Mouse (Mus musculus) retina, embryonic 14.5 days (tissue): ENCODE results near the gene Sh2b3.
"Not testable (repeated sequence)": the region's sequence is repeated elsewhere in the genome, so short reads cannot be mapped to it uniquely, and the experiment has no call there.

Experiments used
- DNase-seq: peaks from one replicate; pipeline ENCODE4 v3.0.0-alpha.2; 2015; ENCODE audit warnings: low spot score

Sh2b3 gene

GRCm38 (mm10) chr5:121837441-121838340 is at the start of gene Sh2b3:
Gene Sh2b3, minus strand, starts transcription at chr5:121837646.
- no peak for DNase-seq

- DNase-seq, result no peak
Observed at GRCm38 (mm10) chr5:121883356-121883755, 45.9 kb upstream of the Sh2b3 start.

GRCm38 (mm10) chr5:121879211-121879610 is 41.8 kb upstream of the Sh2b3 start:
- DNase-seq, result peak; percentile 56

DNA sequence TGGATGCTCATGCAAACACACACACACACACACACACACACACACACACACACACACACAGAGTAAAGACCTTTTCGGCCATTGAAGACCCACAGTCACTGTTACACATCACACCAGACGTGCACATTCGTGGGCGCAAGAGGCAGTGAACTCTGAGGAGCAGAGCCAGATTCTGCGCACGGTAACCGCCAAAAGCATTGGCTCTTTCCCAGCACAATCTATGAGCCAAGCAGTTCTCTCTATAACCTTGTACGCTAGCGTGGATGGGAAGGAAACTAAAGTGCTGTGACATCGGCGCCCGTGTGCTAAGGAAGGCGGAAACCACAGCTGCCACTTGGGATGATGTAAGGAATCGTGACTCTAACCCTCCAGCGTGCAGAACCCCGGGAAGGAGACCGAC is 41.3 kb upstream of the Sh2b3 start:
- no peak for DNase-seq

- DNase-seq, result no peak
Observed at GRCm38 (mm10) chr5:121876901-121877300, 39.5 kb upstream of the Sh2b3 start.

GRCm38 (mm10) chr5:121875041-121875440 is 37.6 kb upstream of the Sh2b3 start:
- no peak for DNase-seq

- peak; percentile 94 for DNase-seq
Observed at GRCm38 (mm10) chr5:121872158-121872557, 34.7 kb upstream of the Sh2b3 start.

DNA sequence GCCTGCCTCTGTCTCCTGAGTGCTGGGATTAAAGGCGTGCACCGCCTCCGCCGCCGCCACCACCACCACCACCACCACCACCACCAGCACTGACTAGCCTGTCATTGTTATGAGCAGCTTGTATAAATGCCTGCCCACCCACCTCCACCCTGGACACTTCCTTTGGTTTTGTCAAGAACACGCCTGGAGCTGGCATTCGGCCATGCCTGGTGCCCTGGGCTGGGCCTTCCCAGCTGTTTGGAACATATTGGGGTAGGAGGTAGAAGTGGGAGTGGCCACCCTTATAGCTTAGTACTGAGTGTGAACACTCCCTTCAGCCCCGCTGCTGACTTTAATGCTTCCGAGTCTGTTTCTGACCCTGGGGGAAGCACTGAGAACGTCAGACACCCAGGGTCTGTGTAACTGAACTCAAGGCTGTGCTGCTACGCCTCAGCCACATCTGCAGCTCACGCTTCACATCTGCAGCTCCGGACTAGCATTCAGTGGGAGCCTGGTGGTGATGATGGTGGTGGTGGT is 34.1 kb upstream of the Sh2b3 start:
- no peak for DNase-seq

GRCm38 (mm10) chr5:121870832-121871231 is 33.4 kb upstream of the Sh2b3 start:
- DNase-seq, result no peak

DNA sequence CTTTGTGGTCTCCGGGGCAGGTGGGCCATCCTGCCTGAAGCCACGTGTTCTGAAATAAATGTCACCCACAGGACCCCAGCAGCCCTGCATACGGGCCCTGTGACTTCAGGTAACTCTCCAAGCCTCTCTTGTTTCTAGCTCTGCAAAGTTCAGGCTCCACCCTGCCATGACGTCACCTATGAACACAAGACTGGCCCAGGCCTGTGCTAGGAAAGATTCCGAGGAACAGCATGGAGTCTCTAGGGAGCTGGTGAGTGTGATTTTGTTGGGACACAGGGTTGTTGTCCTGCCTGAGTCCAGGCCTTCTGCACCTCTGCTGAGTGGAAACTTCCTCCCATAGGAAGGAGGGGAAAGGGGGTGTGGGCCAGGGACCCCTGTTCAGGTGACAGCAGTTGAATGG is 30.5 kb upstream of the Sh2b3 start:
- no peak for DNase-seq

GRCm38 (mm10) chr5:121864330-121864729 is 26.9 kb upstream of the Sh2b3 start:
- DNase-seq, result no peak

DNA sequence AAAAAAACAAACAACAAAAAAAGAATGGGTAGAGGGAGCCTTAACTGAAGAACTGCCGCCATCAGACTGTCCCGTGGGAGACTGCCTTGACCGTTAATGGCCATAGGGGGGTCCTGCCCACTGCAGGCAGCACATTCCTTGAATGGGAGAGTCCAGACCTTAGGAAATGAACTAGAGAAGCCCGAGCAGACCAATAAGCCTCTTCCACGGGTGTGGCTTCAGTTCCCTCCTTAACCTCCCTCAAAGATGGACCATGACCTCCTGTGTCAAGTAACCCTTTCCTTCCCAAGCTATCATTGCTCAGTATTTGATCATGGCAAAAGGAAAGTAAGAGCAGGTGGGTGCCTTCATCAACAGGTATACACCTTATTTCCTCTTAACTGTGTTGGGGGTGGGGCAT is 24.5 kb upstream of the Sh2b3 start:
- DNase-seq, result no peak

- no peak for DNase-seq
Observed at GRCm38 (mm10) chr5:121858427-121858826, 21.0 kb upstream of the Sh2b3 start.

GRCm38 (mm10) chr5:121856740-121857139 is 19.3 kb upstream of the Sh2b3 start:
- no peak for DNase-seq

- no peak for DNase-seq
Observed at GRCm38 (mm10) chr5:121854768-121855167, 17.3 kb upstream of the Sh2b3 start.

- no peak for DNase-seq
Observed at GRCm38 (mm10) chr5:121853368-121854051, 16.1 kb upstream of the Sh2b3 start.

- no peak for DNase-seq
Observed at GRCm38 (mm10) chr5:121849478-121850349, 12.3 kb upstream of the Sh2b3 start.

DNA sequence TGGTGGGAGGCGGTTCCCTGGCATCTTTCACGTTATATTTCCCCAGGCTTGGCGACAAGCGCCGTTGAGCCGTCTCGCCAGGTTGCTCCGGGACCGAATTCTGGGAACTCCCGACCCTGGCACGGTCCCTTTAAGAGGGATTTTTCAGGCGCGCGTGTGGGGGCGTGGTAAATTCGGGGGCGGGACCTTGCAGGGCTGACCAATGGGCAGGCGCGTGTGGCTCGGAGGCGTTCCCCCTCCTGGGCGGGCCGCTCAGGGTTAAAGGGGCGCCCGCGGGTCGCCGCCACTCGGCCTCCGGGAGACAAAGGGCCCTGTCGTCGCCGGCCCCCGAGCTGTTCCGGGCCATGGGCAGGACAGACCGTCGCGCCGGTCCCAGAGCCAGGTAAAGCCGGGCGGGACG is 11.3 kb upstream of the Sh2b3 start, which contains the start of gene Pheta1:
Gene Pheta1 (plus strand): TSS at position 242 of the 400 bp plus-strand sequence.
- DNase-seq, result peak; percentile 96

GRCm38 (mm10) chr5:121848035-121848519 is 10.6 kb upstream of the Sh2b3 start:
- peak; percentile 64 for DNase-seq

DNA sequence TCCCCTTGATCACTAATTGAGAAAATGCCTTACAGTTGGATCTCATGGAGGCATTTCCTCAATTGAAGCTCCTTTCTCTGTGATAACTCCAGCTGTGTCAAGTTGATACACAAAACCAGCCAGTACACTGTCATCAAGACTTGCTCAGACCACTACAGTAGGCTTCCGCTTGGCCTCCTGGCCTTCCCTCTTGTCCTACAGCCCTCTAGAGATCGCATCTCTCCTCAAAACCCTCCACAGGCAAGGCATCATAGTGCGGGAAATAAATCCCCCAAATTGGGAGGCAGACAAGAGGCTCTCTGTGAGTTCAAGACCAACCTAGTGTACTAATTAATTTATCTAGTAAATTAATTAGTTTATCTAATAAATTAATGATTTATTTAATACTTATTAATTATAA is 9.8 kb upstream of the Sh2b3 start:
- not testable (repeated sequence) for DNase-seq

DNA sequence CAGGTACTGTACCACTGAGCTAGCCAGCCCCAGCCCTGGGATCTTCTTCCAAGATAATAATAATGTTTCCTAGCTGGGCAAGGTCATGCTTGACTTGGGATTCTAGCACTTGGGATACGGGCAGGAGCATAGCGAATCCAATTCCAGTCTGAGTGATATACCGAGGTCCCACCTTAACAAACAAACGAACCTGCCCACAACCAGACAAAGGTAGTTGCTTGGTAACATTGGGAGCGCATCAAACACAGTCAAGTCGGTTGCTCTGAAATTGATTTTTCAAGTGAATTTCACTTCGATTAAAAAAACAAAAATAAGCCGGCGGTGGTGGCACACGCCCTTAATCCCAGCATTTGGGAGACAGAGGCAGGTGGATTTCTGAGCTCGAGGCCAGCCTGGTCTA is 8.9 kb upstream of the Sh2b3 start:
- DNase-seq, result no peak

- no peak for DNase-seq
Observed at GRCm38 (mm10) chr5:121845361-121845760, 7.9 kb upstream of the Sh2b3 start.
